Mouse (Mus musculus) liver, adult 2 months (tissue): ENCODE results near the gene Akap3. TPM values are rescaled to one million over a fixed set of nuclear protein-coding genes. Genes with fewer than 3 reads are reported as not detected.
A peak's percentile ranks its signal among the peaks of the same experiment; 100 is the strongest.

ENCODE experiments used
- DNase-seq: peaks from one replicate; pipeline ENCODE4 v3.0.0-alpha.2; 2011; ENCODE audit warnings: low read depth, low spot score; ENCODE audit errors: extremely low read depth
- H3K27ac ChIP-seq: fragments of 200-500 bp; replicated peaks from 2 replicates; pipeline ENCODE4 v1.5.1; 2012; ENCODE audit warnings: low read depth, mild to moderate bottlenecking, control low read depth, inconsistent platforms, low read length; ENCODE audit not compliant: insufficient read depth
- H3K27me3 ChIP-seq: fragments of 200-500 bp; 2 replicates; pipeline ENCODE4 v1.6.1; 2012; ENCODE audit warnings: mild to moderate bottlenecking, moderate library complexity, low read length, inconsistent platforms; ENCODE audit not compliant: control insufficient read depth, insufficient read depth
- H3K36me3 ChIP-seq: fragments of 200-500 bp; 2 replicates; pipeline ENCODE4 v1.6.1; 2012; ENCODE audit warnings: low read length, inconsistent platforms; ENCODE audit not compliant: control insufficient read depth, insufficient read depth
- H3K4me1 ChIP-seq: fragments of 200-500 bp; 2 replicates; pipeline ENCODE4 v1.6.1; 2011; ENCODE audit warnings: low read length; ENCODE audit not compliant: control insufficient read depth, insufficient read depth
- H3K4me3 ChIP-seq: fragments of 200-500 bp; 2 replicates; pipeline ENCODE4 v1.5.1; 2011; ENCODE audit warnings: low read depth, mild to moderate bottlenecking, control low read depth, low read length, moderate library complexity; ENCODE audit not compliant: insufficient read depth
- H3K79me2 ChIP-seq: fragments of 200-500 bp; 2 replicates; pipeline ENCODE4 v1.6.1; 2012; ENCODE audit warnings: inconsistent platforms, mild to moderate bottlenecking, low read length, moderate library complexity; ENCODE audit not compliant: control insufficient read depth, insufficient read depth
- H3K9ac ChIP-seq: fragments of 200-500 bp; 2 replicates; pipeline ENCODE4 v1.6.1; 2012; ENCODE audit warnings: low read depth, mild to moderate bottlenecking, control low read depth, inconsistent platforms, low read length
- CTCF ChIP-seq: fragments of 200-500 bp; IDR thresholded peaks from 2 replicates; pipeline ENCODE4 v1.5.1; 2011; ENCODE audit warnings: low read depth, low read length, control low read depth
- POLR2A ChIP-seq: fragments of 200-500 bp; IDR thresholded peaks from 2 replicates; pipeline ENCODE4 v1.6.1; 2011; ENCODE audit warnings: low read length, control low read depth; ENCODE audit not compliant: insufficient read depth; ENCODE audit errors: extremely low read depth
- WGBS: fragments of 180-500 bp; shearing (Covaris S2); methylation state at CpG from one replicate; pipeline ENCODE4 v1.1.7; 2018; 5-methylcytosine and 5-hydroxymethylcytosine counted together
- polyA plus RNA-seq: library from polyadenylated mRNA; depleted of rRNA; stranded (reverse); fragments of >200 nt; gene quantifications from 2 replicates; pipeline ENCODE4 v1.2.3, GENCODE M21; 2012
- total RNA-seq: library from RNA; depleted of rRNA; stranded (reverse); fragments of >200 nt; gene quantifications from 2 replicates; pipeline ENCODE4 v1.2.3, GENCODE M21; 2014

Gene Akap3
- total and polyA plus RNA-seq, 2 experiments, result 0.09 TPM; not detected in 1

DNA sequence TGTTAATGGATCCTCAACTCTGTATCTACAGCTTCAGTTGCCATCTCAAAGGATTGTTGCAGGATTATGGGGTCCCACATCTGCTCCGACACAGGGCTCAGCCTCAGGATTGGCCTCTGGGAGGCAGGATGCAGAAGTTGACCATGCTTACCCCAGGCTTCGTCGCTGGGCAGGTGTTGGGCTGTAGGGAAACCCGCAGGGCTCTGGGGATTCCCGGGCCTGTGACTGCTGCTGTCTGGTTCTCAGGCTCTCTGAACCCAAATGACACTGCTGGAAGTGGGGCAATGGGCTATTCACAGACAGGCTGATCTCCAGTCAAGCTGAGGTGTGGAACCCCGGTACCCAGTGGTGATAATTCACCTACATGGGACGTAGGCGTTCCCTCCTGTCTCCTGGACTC, 36.6 kb upstream of the Akap3 start:
- Histone ChIP-seq H3K9ac (no peak overlapping the region), H3K4me1 (no peaks in the 10 kb centered on the region), H3K4me3 (no peak overlapping the region), H3K27ac (no peak overlapping the region), H3K27me3 (no peaks in the 10 kb centered on the region), H3K79me2 (no peaks in the 10 kb centered on the region), H3K36me3 (peaks cover 11% of the 10 kb centered on the region; the same call in 1 of the 2 replicates)
- TF ChIP-seq CTCF (no peak), POLR2A (no peak)
- 96% methylated on average over 8 of the region's 8 CpGs for WGBS
- no peak for DNase-seq

- no peak for DNase-seq
- no peak overlapping the region for H3K9ac ChIP-seq
- no peaks in the 10 kb centered on the region for H3K27me3 ChIP-seq
- H3K27ac ChIP-seq, result no peak overlapping the region
- TF ChIP-seq CTCF (no peak), POLR2A (no peak)
- 79% methylated on average over 3 of the region's 3 CpGs for WGBS
- H3K36me3 ChIP-seq, result peaks cover 54% of the 10 kb centered on the region
- H3K79me2 ChIP-seq, result no peaks in the 10 kb centered on the region
- H3K4me3 ChIP-seq, result no peak overlapping the region
- H3K4me1 ChIP-seq, result no peaks in the 10 kb centered on the region
Observed at GRCm38 (mm10) chr6:126823087-126823486, 29.8 kb upstream of the Akap3 start.

GRCm38 (mm10) chr6:126836628-126837027, 16.3 kb upstream of the Akap3 start:
- Histone ChIP-seq H3K27me3 (no peaks in the 10 kb centered on the region), H3K4me1 (no peaks in the 10 kb centered on the region), H3K9ac (no peak overlapping the region), H3K27ac (no peak overlapping the region), H3K79me2 (no peaks in the 10 kb centered on the region), H3K4me3 (no peak overlapping the region), H3K36me3 (peaks cover 66% of the 10 kb centered on the region)
- 86% methylated on average over 8 of the region's 8 CpGs for WGBS
- DNase-seq, result peak; percentile 17
- no peak for TF ChIP-seq CTCF
- TF ChIP-seq POLR2A, result no peak

DNA sequence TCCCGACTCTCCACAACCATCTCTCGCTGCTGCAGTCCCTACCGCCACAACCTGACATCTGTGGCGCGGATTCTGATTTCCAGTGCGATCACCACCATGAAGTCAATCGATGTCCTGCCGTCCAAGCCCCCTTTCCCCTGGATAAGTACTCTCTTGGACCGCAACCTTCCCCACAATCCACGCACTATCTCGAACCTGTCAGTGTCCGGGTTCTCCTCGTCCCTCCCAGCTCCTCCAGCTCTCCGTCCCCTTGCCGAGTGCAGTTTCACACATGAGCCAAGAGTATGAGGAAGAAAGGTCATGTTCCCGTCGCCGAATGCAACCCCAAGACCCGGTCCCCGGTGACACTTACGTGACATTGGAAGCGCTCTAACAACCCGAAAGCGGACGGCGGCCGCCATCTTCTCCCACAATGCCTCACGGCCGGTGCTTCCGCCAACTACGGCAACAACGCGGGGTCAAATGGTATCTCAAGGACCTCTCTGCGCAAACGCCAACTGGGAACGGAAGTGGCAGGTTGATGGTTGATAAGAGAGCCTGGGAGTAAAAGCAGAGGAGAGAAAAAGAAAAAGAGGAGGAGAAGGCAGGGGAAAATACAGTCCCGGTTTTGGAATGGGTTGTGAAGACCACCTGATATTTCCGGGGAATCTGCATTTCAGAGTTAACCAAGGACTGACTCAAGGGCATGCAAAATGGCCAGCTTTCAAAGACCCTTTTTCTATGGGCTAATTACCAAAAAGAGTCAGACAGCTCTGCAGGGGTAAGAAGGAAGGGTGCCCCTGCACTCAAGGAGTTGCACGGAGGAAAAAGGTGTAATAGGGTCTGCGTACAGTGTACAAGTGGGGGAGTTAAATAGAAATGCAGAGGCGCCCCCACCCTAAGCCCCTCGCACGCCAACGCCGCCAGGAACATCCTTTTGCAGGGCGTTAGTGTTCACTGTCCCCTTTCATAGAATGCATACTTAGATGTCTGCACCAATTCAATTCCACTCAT, 3.9 kb upstream of the Akap3 start, which contains the start of gene Ndufa9:
Gene Ndufa9 (minus strand): TSS at position 425 of the 993 bp plus-strand sequence.
- WGBS, result 8% methylated on average over 46 of the region's 46 CpGs
- TF ChIP-seq POLR2A (peak; percentile 60), CTCF (no peak)
- Histone ChIP-seq H3K27me3 (no peaks in the 10 kb centered on the region), H3K9ac (peak within 1 kb of the TSS; percentile 80), H3K36me3 (peaks cover 5% of the 10 kb centered on the region; the same call in 1 of the 2 replicates), H3K27ac (peak within 1 kb of the TSS; percentile 74), H3K4me3 (peak within 1 kb of the TSS; percentile 68), H3K4me1 (no peaks in the 10 kb centered on the region), H3K79me2 (peaks cover 4% of the 10 kb centered on the region; the same call in 1 of the 2 replicates)
- DNase-seq, result peak; percentile 83

- Histone ChIP-seq H3K9ac (no peak overlapping the region), H3K79me2 (no peaks in the 10 kb centered on the region), H3K27me3 (no peaks in the 10 kb centered on the region), H3K4me1 (no peaks in the 10 kb centered on the region), H3K4me3 (no peak overlapping the region), H3K27ac (no peak overlapping the region), H3K36me3 (no peaks in the 10 kb centered on the region)
- TF ChIP-seq POLR2A (no peak), CTCF (no peak)
- no peak for DNase-seq
- 80% methylated on average over 8 of the region's 8 CpGs for WGBS
Observed at GRCm38 (mm10) chr6:126877118-126877517, 24.2 kb downstream of the Akap3 start.

DNA sequence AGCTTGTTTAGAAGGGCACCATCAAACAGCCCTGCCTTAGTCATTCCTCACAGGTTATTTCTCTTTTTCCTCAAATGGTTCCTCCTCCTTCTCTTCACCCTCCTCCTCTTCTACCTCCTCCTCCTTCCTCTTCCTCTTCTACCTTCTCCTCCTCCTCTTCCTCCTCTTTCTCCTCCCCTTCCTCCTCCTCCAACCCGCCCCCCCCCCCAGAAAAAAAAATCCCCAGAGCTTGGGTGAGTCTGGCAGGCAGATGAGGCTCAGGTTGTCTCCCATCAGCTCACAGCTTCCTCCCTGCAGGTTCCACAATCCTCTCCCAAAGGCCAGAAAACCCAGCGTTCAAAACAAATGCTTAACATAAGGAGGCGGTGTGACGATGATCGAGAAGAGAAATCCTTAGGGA, 54.5 kb downstream of the Akap3 start:
- H3K36me3 ChIP-seq, result no peaks in the 10 kb centered on the region
- no peaks in the 10 kb centered on the region for H3K4me1 ChIP-seq
- H3K27me3 ChIP-seq, result no peaks in the 10 kb centered on the region
- no peak overlapping the region for H3K27ac ChIP-seq
- DNase-seq, result no peak
- TF ChIP-seq POLR2A (no peak), CTCF (no peak)
- H3K4me3 ChIP-seq, result no peak overlapping the region
- no peak overlapping the region for H3K9ac ChIP-seq
- whole genome bisulfite sequencing, result 76% methylated on average over 4 of the region's 5 CpGs
- H3K79me2 ChIP-seq, result no peaks in the 10 kb centered on the region
